19 mouse cellular contexts compared by ENCODE assay signal in the genomic region with DNA sequence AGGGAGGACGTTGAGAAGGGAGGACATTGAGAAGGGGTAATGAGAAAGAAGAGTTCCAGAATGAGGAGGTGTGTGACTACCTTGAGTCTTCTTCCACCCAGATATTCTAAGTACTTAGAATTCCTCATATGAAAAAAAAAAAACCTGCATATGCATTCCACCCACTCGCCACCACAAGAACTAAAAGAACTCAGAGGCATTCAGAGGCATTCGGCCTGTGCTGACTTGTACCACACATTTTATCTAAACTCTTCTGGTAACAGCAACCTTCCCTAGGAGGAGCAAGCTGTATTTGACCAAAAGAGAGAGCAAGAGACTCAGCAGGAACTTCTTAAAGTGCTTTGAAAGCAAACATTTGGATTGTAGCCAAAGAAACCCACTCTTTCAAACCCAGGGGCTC.
A peak's percentile ranks its signal among the peaks of the same experiment; 100 is the strongest.
DNase-seq lines count a peak whose midpoint lies in the region; ATAC-seq and TF ChIP-seq lines count a peak whose summit lies in the region.
"Had no signal": no experiment of that assay in that cellular context is flagged by ENCODE, and none has a peak within 500 bp of the region (broad histone marks: within the 10 kb centered on the region; RNA-seq: fewer than 3 reads in every experiment).

No protein-coding gene starts in this region.

- ATAC-seq in limb, embryonic 14.5 days (ENCODE audit: low FRiP score, low read depth): no peak
- no peak for ATAC-seq in intestine, embryonic 15.5 days

- no peaks in the 10 kb centered on the region for H3K36me3 ChIP-seq in limb, embryonic 14.5 days (ENCODE audit: control insufficient read depth, insufficient read depth, low read length)
- H3K36me3 ChIP-seq in limb, embryonic 10.5 days: no peaks in the 10 kb centered on the region
- no peaks in the 10 kb centered on the region for H3K36me3 ChIP-seq in intestine, embryonic 15.5 days
- H3K36me3 ChIP-seq: hindbrain, embryonic 15.5 days; limb, embryonic 13.5 days; stomach, embryonic 15.5 days had no signal

- H3K4me3 ChIP-seq in gastrocnemius, adult 2 months: no peak overlapping the region
- H3K4me3 ChIP-seq in limb, embryonic 14.5 days (replicated peaks; ENCODE audit: low read length): no peak overlapping the region
- H3K4me3 ChIP-seq in limb, embryonic 10.5 days: no peak overlapping the region
- H3K4me3 ChIP-seq in cortical plate, adult 2 months (ENCODE audit: insufficient read depth, low read length): no peak overlapping the region
- no peak overlapping the region for H3K4me3 ChIP-seq in intestine, embryonic 15.5 days (replicated peaks)
- H3K4me3 ChIP-seq: hindbrain, embryonic 15.5 days; limb, embryonic 13.5 days; myocyte; stomach, embryonic 15.5 days had no signal

- intact Hi-C loops in gastrocnemius, adult 2 months (cut with DNase I): no loop called here
- intact Hi-C loops in left cerebral cortex, postnatal 14 days (cut with DNase I): no loop called here

- H3K27ac ChIP-seq in gastrocnemius, adult 2 months: peak overlapping the region; percentile 46
- no peak overlapping the region for H3K27ac ChIP-seq in limb, embryonic 14.5 days (replicated peaks; ENCODE audit: low read depth, low read length)
- no peak overlapping the region for H3K27ac ChIP-seq in limb, embryonic 10.5 days
- H3K27ac ChIP-seq in cortical plate, adult 2 months (ENCODE audit: insufficient read depth, low read length): peak overlapping the region; percentile 89
- H3K27ac ChIP-seq in intestine, embryonic 15.5 days: no peak overlapping the region
- H3K27ac ChIP-seq: hindbrain, embryonic 15.5 days; limb, embryonic 13.5 days; stomach, embryonic 15.5 days had no signal

- no peak for TF ChIP-seq CTCF in gastrocnemius, adult 2 months (IDR thresholded peaks at IDR 0.05)
- TF ChIP-seq CTCF in cortical plate, adult 2 months (IDR thresholded peaks at IDR 0.05; ENCODE audit: extremely low read depth, insufficient read depth, low read length): no peak

- TF ChIP-seq POLR2A in limb, embryonic 14.5 days (IDR thresholded peaks at IDR 0.05; ENCODE audit: borderline replicate concordance, extremely low read depth, insufficient read depth, insufficient read length): no peak
- no peak for TF ChIP-seq POLR2A in cortical plate, adult 2 months (IDR thresholded peaks at IDR 0.05; ENCODE audit: extremely low read depth, insufficient read depth, low read length)

- no peak overlapping the region for H3K4me2 ChIP-seq in limb, embryonic 14.5 days (replicated peaks; ENCODE audit: low read depth, low read length, severe bottlenecking)
- H3K4me2 ChIP-seq in intestine, embryonic 15.5 days (replicated peaks): no peak overlapping the region
- H3K4me2 ChIP-seq: hindbrain, embryonic 15.5 days; limb, embryonic 13.5 days; midbrain, embryonic 11.5 days; stomach, embryonic 15.5 days had no signal

- no peaks in the 10 kb centered on the region for H3K9me3 ChIP-seq in limb, embryonic 14.5 days (ENCODE audit: control insufficient read depth, low read length)
- no peaks in the 10 kb centered on the region for H3K9me3 ChIP-seq in limb, embryonic 10.5 days (replicated peaks)
- no peaks in the 10 kb centered on the region for H3K9me3 ChIP-seq in intestine, embryonic 15.5 days
- H3K9me3 ChIP-seq: hindbrain, embryonic 15.5 days; limb, embryonic 13.5 days; stomach, embryonic 15.5 days had no signal

- WGBS in limb, embryonic 14.5 days: 69% methylated on average over 3 of the region's 3 CpGs
- WGBS in limb, embryonic 10.5 days: 85% methylated on average over 3 of the region's 3 CpGs
- 70% methylated on average over 3 of the region's 3 CpGs for WGBS in intestine, embryonic 15.5 days

- H3K4me1 ChIP-seq in limb, embryonic 14.5 days (ENCODE audit: control insufficient read depth, insufficient read depth, low read length): no peaks in the 10 kb centered on the region
- H3K4me1 ChIP-seq in limb, embryonic 10.5 days: no peaks in the 10 kb centered on the region
- peaks cover 5% of the 10 kb centered on the region for H3K4me1 ChIP-seq in cortical plate, adult 2 months (ENCODE audit: control insufficient read depth, insufficient read depth, low read length)
- H3K4me1 ChIP-seq in intestine, embryonic 15.5 days (replicated peaks): no peaks in the 10 kb centered on the region
- H3K4me1 ChIP-seq: hindbrain, embryonic 15.5 days; limb, embryonic 13.5 days; stomach, embryonic 15.5 days had no signal

- H3K9ac ChIP-seq in limb, embryonic 14.5 days (ENCODE audit: low read depth, low read length, severe bottlenecking): no peak overlapping the region
- no peak overlapping the region for H3K9ac ChIP-seq in intestine, embryonic 15.5 days
- H3K9ac ChIP-seq: hindbrain, embryonic 15.5 days; limb, embryonic 13.5 days; stomach, embryonic 15.5 days had no signal

- no peak for DNase-seq in gastrocnemius, adult 2 months
- DNase-seq in gastrocnemius, postnatal 10 days: no peak
- DNase-seq in limb, embryonic 14.5 days (ENCODE audit: low spot score): peak; percentile 6
- no peak for DNase-seq in limb, embryonic 10.5 days (ENCODE audit: low spot score)
- peak; percentile 42 to 46 for DNase-seq in left cerebral cortex, postnatal 14 days (ENCODE audit: low spot score in 2 of 2)
- no peak for DNase-seq in adrenal gland, adult 2 months
- DNase-seq: cerebellum, adult 8-10 months; heart, postnatal 10 days; kidney, adult 18-20 months; kidney, postnatal 4 days; lung, postnatal 36 days; thymus, postnatal 36 days had no signal

- no peaks in the 10 kb centered on the region for H3K27me3 ChIP-seq in limb, embryonic 14.5 days (ENCODE audit: control insufficient read depth, insufficient read depth, low read length)
- no peaks in the 10 kb centered on the region for H3K27me3 ChIP-seq in limb, embryonic 10.5 days (ENCODE audit: low read depth, poor library complexity, severe bottlenecking)
- H3K27me3 ChIP-seq in intestine, embryonic 15.5 days (replicated peaks): no peaks in the 10 kb centered on the region
- H3K27me3 ChIP-seq: hindbrain, embryonic 15.5 days; limb, embryonic 13.5 days; stomach, embryonic 15.5 days had no signal

Comparison
In these comparisons a context has a peak if more than half of its experiments do, and no peak if none do; other contexts are left out.
1. DNase-seq: peak in limb, embryonic 14.5 days (single experiment) and left cerebral cortex, postnatal 14 days (2 of 2); none in gastrocnemius, adult 2 months (single experiment), gastrocnemius, postnatal 10 days (single experiment), limb, embryonic 10.5 days (single experiment) and adrenal gland, adult 2 months (single experiment).
2. H3K27ac ChIP-seq: peak in gastrocnemius, adult 2 months (single experiment) and cortical plate, adult 2 months (single experiment); none in limb, embryonic 14.5 days (single experiment), limb, embryonic 10.5 days (single experiment) and intestine, embryonic 15.5 days (single experiment).